Mouse (Mus musculus) left cerebral cortex, postnatal 36 days (tissue): ENCODE results near the gene Clec11a. TPM values are rescaled to one million over a fixed set of nuclear protein-coding genes. Genes with fewer than 3 reads are reported as not detected.

Experiments used
- total RNA-seq, 2 experiments: library from RNA; stranded (reverse); gene quantifications; 2 replicates each; pipeline ENCODE4 v1.2.3; 2021

The Clec11a gene
- total RNA-seq, 2 experiments from 2014 or later = 3.9 to 4.0 TPM

Other genes with a start within 250 kb of the Clec11a start
- gene Klk1b21, start 204.6 kb downstream of the Clec11a start, total RNA-seq = not detected
- gene Klk1b22, start 194.2 kb downstream of the Clec11a start, total RNA-seq = not detected
- not detected for gene Klk1b16, start 170.1 kb downstream of the Clec11a start, total RNA-seq
- not detected for gene Klk1b24, start 118.7 kb downstream of the Clec11a start, total RNA-seq
- gene Klk1b3, start 108.7 kb downstream of the Clec11a start, total RNA-seq = not detected
- gene Klk1b4, start 99.5 kb downstream of the Clec11a start, total RNA-seq = not detected
- not detected for gene Klk1b5, start 91.0 kb downstream of the Clec11a start, total RNA-seq
- not detected for gene Klk1, start 81.5 kb downstream of the Clec11a start, total RNA-seq
- not detected for gene Gm36864, start 70.7 kb downstream of the Clec11a start, total RNA-seq
- gene 1700028J19Rik, start 60.2 kb downstream of the Clec11a start, total RNA-seq = 1 to 10 TPM; 1.4 to 2.1 TPM
- 10 to 100 TPM; 70.3 to 70.5 TPM for gene 2410002F23Rik, start 60.2 kb downstream of the Clec11a start, total RNA-seq
- not detected for gene Acp4, start 49.5 kb downstream of the Clec11a start, total RNA-seq
- gene Gm15517, start 45.5 kb downstream of the Clec11a start, total RNA-seq = not detected
- 100 to 1,000 TPM; 586 to 632 TPM for gene Shank1, start 3.4 kb upstream of the Clec11a start, total RNA-seq
- 10 to 100 TPM; 58.3 to 70.5 TPM for gene Syt3, start 77.2 kb upstream of the Clec11a start, total RNA-seq
- 1 to 10 TPM; 2.0 to 2.1 TPM for gene 1700008O03Rik, start 78.9 kb upstream of the Clec11a start, total RNA-seq
- 100 to 1,000 TPM; 282 to 313 TPM for gene Lrrc4b, start 122.1 kb upstream of the Clec11a start, total RNA-seq
- 10 to 100 TPM in 1 of 2 experiments, 1 to 10 TPM in 1; 6.8 to 10.4 TPM for gene Aspdh, start 158.5 kb upstream of the Clec11a start, total RNA-seq
- 10 to 100 TPM; 76.5 to 77.6 TPM for gene Josd2, start 161.1 kb upstream of the Clec11a start, total RNA-seq
- 100 to 1,000 TPM; 169 to 185 TPM for gene Emc10, start 189.6 kb upstream of the Clec11a start, total RNA-seq
- gene Fam71e1, start 189.7 kb upstream of the Clec11a start, total RNA-seq = 10 to 100 TPM; 18.9 to 20.2 TPM
- under 1 TPM in 1 of 2 experiments, not detected in 1; 0.12 TPM for gene Mybpc2, start 217.8 kb upstream of the Clec11a start, total RNA-seq
- gene Spib, start 225.2 kb upstream of the Clec11a start, total RNA-seq = not detected
- 1 to 10 TPM; 7.5 to 7.6 TPM for gene Pold1, start 241.9 kb upstream of the Clec11a start, total RNA-seq
- gene Nr1h2, start 247.0 kb upstream of the Clec11a start, total RNA-seq = 10 to 100 TPM; 73.1 to 78.3 TPM